Mouse (Mus musculus) small intestine, adult 2 months (tissue): Measurements from ENCODE around the gene Zfp93. TPM values are rescaled to one million over a fixed set of nuclear protein-coding genes. Genes with fewer than 3 reads are reported as not detected.

Experiments used
- H3K27ac ChIP-seq: fragments of 200-500 bp; 2 replicates; pipeline ENCODE4 v1.5.1; 2012; ENCODE audit warnings: low read depth, low read length, control low read depth, inconsistent platforms; ENCODE audit not compliant: insufficient read depth
- H3K27me3 ChIP-seq: fragments of 200-500 bp; 2 replicates; pipeline ENCODE4 v1.6.1; 2012; ENCODE audit warnings: mild to moderate bottlenecking, moderate library complexity, low read length, inconsistent platforms; ENCODE audit not compliant: control insufficient read depth, insufficient read depth
- H3K36me3 ChIP-seq: fragments of 200-500 bp; 2 replicates; pipeline ENCODE4 v1.6.1; 2012; ENCODE audit warnings: mild to moderate bottlenecking, low read length, control low read depth, inconsistent platforms; ENCODE audit not compliant: control insufficient read depth, insufficient read depth
- H3K4me1 ChIP-seq: fragments of 200-500 bp; 2 replicates; pipeline ENCODE4 v1.6.1; 2012; ENCODE audit warnings: low read length, inconsistent platforms, mixed read lengths; ENCODE audit not compliant: control insufficient read depth, insufficient read depth, insufficient read length
- H3K4me3 ChIP-seq: fragments of 200-500 bp; 2 replicates; pipeline ENCODE4 v1.5.1; 2012; ENCODE audit warnings: low read depth, mild to moderate bottlenecking, control low read depth, inconsistent platforms, low read length, moderate library complexity
- CTCF ChIP-seq: fragments of 200-500 bp; IDR thresholded peaks from 2 replicates; pipeline ENCODE4 v1.5.1; 2012; ENCODE audit warnings: low read depth, mild to moderate bottlenecking, control low read depth, inconsistent platforms, low read length, moderate library complexity, mixed read lengths; ENCODE audit not compliant: insufficient replicate concordance, insufficient read length; ENCODE audit errors: extremely low read depth
- POLR2A ChIP-seq: fragments of 200-500 bp; IDR thresholded peaks from 2 replicates; pipeline ENCODE4 v1.6.1; 2012; ENCODE audit warnings: low read depth, mild to moderate bottlenecking, control low read depth, inconsistent platforms, low read length, moderate library complexity
- WGBS: fragments of 180-500 bp; shearing (Covaris S2); methylation state at CpG from one replicate; pipeline ENCODE4 v1.1.7; 2018; 5-methylcytosine and 5-hydroxymethylcytosine counted together
- polyA plus RNA-seq: library from polyadenylated mRNA; depleted of rRNA; stranded (reverse); fragments of >200 nt; gene quantifications from 2 replicates; pipeline ENCODE4 v1.2.3, GENCODE M21; 2012; rRNA removed

The Zfp93 gene
- polyA plus RNA-seq, result 0.37 and 0.55 TPM in 2 replicates

DNA sequence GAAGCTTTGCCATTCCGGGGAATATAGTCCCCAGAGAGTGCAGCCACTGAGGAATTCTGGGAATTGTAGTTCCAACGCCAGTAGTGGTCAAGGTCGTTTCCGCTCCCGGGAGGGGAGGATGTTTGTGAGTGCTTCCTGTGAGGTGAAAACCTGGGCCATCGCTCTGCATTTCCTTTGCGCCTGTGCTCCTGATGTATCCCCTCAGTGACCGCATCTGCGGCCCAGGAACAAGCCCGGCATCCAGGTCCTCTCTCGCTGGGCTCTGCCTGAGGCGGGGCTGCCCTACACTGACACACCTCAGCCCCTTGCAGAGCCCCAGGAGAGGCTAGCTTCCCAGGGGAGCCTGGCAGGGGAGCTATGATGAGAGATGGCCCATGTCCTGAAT is at the start of gene Zfp93:
Zfp93 (plus strand) TSS at position 133 of the 385 bp plus-strand sequence.
- H3K27ac ChIP-seq, result no peak within 1 kb of the TSS
- H3K4me1 ChIP-seq, result peaks cover 2% of the 10 kb centered on the region; the same call in 1 of the 2 replicates
- H3K27me3 ChIP-seq, result no peaks in the 10 kb centered on the region
- WGBS, result under 1% methylated on average over 12 of the region's 12 CpGs
- TF ChIP-seq POLR2A (peak; percentile 55; the same call in 1 of the 2 replicates), CTCF (no peak)
- H3K4me3 ChIP-seq, result peak within 1 kb of the TSS; percentile 92
- H3K36me3 ChIP-seq, result peaks cover 8% of the 10 kb centered on the region

DNA sequence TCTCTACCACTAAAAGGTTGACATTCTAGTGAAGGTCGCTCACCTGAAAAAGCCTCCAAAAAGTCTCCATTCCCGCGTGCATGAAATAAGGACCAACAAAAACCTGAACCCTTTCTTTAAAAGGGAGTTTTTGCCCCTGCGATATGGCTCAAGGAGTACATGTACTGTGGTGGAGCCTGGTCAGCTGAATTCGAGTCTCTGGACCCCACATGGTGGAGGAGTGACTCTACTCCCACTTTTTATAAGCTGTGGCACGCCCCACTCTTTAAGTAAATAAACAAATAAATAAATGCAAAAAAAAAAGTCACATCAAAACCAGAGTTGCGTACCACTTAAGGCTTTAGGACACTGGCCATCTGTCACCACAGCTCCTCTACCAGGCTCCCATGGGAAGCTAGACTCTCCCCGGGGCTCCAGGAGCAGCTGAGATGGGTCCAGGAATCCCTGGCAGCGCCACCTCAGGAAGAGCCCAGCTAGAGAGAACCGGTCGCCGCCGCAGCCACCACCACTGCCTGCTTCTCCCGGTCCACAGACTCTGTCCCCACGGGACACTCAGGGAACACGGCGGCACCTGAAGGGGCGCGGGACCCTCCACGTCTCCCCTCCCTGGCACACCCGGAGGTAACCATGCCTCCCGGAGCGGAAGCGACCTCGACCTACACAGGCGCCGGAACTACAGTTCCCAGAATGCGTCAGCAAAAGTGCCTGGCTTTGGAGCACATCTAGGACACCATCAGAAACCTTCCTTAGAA is 33.0 kb upstream of the Zfp93 start, which contains the start of gene Zfp109:
Zfp109 (minus strand) TSS at position 521 of the 752 bp plus-strand sequence.
- Histone ChIP-seq H3K27ac (no peak within 1 kb of the TSS), H3K4me3 (peak within 1 kb of the TSS; percentile 96), H3K36me3 (no peaks in the 10 kb centered on the region), H3K4me1 (no peaks in the 10 kb centered on the region), H3K27me3 (no peaks in the 10 kb centered on the region; the same call in 1 of the 2 replicates)
- WGBS, result 4% methylated on average over 28 of the region's 28 CpGs
- no peak for TF ChIP-seq POLR2A
- no peak for TF ChIP-seq CTCF

DNA sequence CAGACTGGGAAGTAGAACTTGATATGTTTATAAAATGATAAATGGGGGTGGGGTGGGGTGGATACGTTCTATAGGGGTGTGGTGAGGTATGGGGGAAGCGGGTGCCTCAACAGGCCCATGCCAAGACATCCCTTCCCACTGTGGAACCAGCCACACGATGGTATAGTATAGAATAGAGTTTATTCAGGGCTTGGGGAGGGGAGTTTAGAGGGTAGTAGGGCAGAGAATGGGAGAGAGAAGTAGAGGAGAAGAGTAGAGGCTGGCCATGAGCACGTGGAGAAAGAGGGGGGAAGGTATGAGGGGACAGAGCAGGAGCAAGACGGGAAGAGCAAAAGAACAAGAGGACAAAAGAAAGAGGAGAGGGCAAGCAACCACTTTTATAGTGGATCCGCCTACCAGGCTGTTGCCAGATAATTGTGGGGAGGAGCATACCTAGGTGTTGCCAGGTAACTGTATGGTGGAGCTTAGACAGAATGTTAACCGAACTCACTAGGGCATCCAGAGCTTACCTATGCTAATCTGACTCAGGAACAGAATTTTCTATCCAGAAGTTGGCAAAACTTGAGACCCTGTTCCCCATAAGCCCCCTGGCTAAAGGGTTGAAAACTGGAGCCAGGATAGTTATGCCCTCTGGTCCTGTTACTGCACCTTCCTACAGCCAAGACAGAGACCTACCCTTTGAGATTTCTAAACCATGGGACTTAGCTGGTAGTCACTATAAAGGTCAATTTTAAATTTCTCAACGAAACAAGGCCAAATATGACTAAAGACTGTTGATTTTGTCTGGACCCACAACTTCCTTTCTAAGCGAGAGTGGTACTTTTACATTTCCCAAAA is 16.2 kb upstream of the Zfp93 start:
- Histone ChIP-seq H3K36me3 (no peaks in the 10 kb centered on the region), H3K27me3 (no peaks in the 10 kb centered on the region), H3K4me1 (no peaks in the 10 kb centered on the region; the same call in 1 of the 2 replicates), H3K4me3 (no peak overlapping the region), H3K27ac (no peak overlapping the region)
- TF ChIP-seq CTCF, result no peak
- TF ChIP-seq POLR2A, result no peak
- WGBS, result 52% methylated on average over 9 of the region's 9 CpGs

- Histone ChIP-seq H3K27me3 (no peaks in the 10 kb centered on the region), H3K4me3 (peak within 1 kb of the TSS; percentile 74), H3K27ac (no peak within 1 kb of the TSS), H3K36me3 (no peaks in the 10 kb centered on the region), H3K4me1 (no peaks in the 10 kb centered on the region; the same call in 1 of the 2 replicates)
- TF ChIP-seq POLR2A, result no peak; the same call in 1 of the 2 replicates
- no peak for TF ChIP-seq CTCF
- 15% methylated on average over 21 of the region's 21 CpGs for WGBS
Observed at GRCm38 (mm10) chr7:24254633-24255474, 15.4 kb upstream of the Zfp93 start, which contains the start of gene Zfp108. TSS of gene Zfp108 (plus strand) at chr7:24254794.

DNA sequence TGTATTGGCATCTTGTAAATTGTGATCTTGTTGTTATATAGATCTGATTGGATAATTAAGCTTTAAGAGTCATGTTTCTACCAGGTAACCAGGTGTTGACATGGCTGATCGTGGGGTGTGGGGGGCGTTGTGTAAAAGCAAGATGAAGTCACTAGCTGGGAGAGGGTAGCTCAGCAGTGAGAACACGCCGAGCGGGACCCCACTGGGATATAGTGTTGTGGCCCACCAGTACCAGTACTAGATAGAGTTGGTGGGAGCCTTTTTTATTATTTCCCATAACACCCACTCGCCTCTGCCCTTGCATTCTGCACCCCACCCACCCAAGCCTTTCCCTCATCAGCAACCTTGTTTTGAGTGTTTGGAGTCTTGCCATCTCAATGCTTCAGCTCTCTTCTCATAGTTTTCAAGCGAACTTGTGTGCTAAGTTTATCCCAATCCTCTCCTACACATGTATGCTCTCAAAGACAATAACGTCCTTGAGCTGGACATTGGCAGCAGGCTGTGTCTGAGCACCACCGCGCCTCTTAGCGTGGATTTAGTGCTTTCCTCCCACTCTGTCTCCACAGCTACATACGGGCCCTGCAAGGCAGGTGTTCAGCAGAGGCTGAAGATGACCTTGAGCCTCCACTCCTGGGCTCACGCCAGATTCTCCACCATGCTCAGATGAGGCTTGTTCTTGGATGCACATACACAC is 10.8 kb upstream of the Zfp93 start:
- Histone ChIP-seq H3K27ac (0 out of 2 replicates have a peak overlapping the region, but pooled peaks have one; percentile 49), H3K4me1 (no peaks in the 10 kb centered on the region), H3K27me3 (no peaks in the 10 kb centered on the region), H3K4me3 (no peak overlapping the region), H3K36me3 (no peaks in the 10 kb centered on the region; the same call in 1 of the 2 replicates)
- TF ChIP-seq CTCF (no peak), POLR2A (no peak)
- whole genome bisulfite sequencing, result 85% methylated on average over 13 of the region's 13 CpGs

- Histone ChIP-seq H3K4me3 (no peak overlapping the region), H3K4me1 (no peaks in the 10 kb centered on the region), H3K27ac (peak overlapping the region; percentile 56; the same call in 1 of the 2 replicates), H3K27me3 (no peaks in the 10 kb centered on the region), H3K36me3 (no peaks in the 10 kb centered on the region; the same call in 1 of the 2 replicates)
- 61% methylated on average over 4 of the region's 4 CpGs for WGBS
- no peak for TF ChIP-seq POLR2A
- TF ChIP-seq CTCF, result no peak
Observed at GRCm38 (mm10) chr7:24260000-24260312, 10.3 kb upstream of the Zfp93 start.
